Mouse (Mus musculus) v-Abl transformed pro-B cells (cell line): ENCODE data around the gene Olfr453.

Experiments used
- in situ Hi-C, 2 experiments: fragments of 400-800 bp; cut with MboI; formaldehyde crosslinking; loops; one replicate each; pipeline ENCODE4 v1.15.1; 2025; ENCODE audit not compliant: unreplicated experiment in 2 of 2

The Olfr453 gene

GRCm38 (mm10) chr6:42739071-42739470, at the start of gene Olfr453:
TSS of gene Olfr453 (plus strand) at chr6:42739371.
- in situ Hi-C loops: no loop called here

DNA sequence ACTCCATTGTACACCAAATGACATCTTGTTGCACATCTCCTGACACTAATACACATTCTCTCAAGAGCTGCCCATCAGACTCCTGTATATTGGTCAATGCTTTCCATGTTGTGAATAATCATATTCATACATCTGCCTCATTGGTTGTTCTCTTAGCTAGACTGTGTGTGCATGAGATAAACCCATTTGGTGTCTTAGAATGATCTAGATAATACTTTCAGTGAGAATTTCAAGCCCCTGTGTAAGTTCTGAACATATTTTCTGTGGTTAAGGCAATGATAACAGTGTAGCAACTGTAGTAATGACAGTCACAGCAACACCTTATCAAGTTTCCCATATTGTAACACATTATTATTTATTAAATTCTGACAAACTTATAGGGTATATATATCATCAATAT, 49.4 kb upstream of the Olfr453 start:
- in situ Hi-C loops: no loop called here

DNA sequence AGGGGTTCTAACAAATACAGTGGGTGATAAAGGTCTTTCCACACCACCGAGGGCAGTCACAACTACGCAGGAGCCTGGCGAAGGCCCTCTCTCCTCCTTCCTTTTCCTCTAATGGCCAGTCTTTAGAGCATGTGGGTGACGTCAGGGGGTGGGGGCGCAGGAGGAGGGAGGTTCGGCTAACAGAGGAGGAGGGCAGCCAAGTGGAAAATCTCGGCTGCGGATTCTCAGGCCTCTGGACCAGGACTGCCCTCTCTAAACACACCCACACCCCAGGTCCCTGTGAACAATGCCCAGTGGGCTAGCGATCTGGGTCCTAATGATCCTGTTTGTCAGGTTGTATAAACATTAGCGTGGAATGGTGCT, 47.0 kb upstream of the Olfr453 start:
- in situ Hi-C loops: no loop called here

- in situ Hi-C loops: no loop called here
Observed at GRCm38 (mm10) chr6:42692517-42693190, 46.5 kb upstream of the Olfr453 start.

DNA sequence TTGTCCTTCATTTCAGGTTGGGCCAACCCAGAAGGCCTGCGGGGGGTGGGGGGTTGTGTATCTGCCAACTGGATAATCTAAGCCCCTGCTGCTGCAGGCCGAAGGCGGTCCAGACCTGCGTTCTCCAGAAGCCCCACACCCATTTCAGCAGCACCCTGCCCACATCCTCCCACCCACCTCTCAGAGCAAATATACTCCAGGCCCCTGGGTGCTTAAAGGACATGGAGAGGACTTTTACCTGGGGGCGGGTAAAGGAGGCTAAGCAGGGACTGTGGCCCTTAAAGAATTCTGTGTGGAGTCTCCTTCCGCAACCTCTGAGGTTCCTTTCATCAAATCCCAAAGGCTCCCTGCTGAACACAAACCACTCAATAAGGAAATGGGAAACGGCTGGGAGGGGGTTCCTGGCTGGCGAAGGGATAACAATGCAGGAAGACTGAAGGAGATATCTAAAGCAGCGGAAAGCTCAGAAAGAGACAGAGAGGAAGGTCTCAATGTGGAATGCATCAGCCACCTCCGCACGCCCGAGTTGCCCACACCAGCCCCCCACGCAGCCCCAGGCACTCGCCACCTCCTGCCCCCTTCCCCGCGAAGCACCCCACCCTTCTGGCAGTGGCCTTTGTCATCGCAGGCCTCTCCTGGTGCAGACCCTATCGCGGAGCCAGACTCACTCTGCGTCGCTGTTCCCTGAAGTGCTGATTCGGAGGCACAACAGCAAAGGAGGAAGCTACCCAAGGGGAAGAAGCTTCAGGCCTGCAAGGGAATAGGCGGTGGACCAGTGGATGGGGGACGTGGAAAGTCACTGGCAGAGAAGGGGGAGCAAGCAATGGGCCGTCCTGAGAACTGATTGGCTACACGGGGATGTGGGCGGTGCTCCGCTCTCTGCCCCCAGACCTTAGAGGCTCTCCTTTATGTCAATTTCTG, 29.6 kb upstream of the Olfr453 start, which contains the start of gene Tcaf1:
Gene Tcaf1 (minus strand): TSS at position 798 of the 921 bp plus-strand sequence.
- in situ Hi-C loops: no loop called here

GRCm38 (mm10) chr6:42714668-42715067, 24.5 kb upstream of the Olfr453 start:
- in situ Hi-C loops: no loop called here

DNA sequence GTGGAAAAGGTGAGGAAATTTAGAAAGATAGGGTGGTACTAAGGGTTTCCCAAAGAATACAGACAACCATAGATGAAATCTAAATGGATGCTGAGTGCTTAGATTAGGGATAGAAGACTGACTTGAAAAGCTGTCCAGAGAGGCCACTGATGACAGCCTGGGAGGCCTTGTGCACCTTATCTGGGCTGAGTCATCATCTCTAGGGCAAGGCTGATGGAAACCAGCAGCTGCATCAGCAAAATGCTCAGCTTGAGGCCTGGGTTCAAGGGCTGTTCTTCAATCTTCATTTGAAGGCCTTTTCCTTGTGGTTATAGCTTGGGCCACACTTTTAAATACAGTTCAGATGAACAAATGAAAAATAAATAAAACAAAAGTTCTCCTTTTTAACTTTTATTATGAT, 21.2 kb upstream of the Olfr453 start:
- in situ Hi-C loops: no loop called here

DNA sequence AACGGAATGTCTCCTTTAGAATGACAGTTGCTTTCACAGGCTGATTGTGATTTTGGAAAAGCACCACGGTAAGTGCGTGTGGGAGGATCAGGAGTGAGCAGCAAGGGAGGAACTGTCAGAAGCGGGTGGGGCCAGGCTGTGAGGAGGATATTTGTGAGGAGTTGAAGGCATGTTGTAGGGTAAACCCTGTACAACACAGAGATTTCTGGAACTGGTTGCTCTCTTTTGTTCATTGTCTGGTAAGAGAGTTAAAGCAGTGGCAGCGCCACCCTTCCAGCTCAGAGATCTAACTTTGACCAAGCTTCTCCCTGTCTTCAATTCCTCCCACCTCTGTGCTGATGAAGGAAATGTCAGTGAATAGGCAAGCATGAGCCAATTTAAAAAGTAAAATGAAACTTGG, 3.1 kb downstream of the Olfr453 start:
- in situ Hi-C loops: no loop called here

GRCm38 (mm10) chr6:42747846-42748245, 8.7 kb downstream of the Olfr453 start:
- in situ Hi-C loops: no loop called here

DNA sequence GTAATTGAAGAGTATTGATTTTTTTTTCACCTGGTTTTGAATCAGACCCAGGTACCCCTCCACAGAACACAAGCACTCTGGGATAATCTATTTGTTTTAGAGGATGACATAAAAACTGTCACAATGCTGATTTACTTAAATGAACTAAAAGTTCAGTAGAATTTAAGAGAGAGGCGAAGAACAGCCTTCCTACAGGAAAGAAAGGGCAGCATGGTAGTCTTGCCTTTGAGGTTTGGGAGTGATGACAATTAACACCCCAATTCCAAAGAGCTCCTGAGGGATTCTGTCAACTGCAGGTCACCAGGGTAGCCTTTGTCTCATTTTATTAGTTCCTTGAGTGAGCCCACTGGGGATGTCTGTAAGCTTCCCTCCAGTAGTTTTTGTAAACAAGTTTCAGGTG, 16.9 kb downstream of the Olfr453 start, which contains the start of gene Olfr38:
Gene Olfr38 (plus strand): TSS at position 301 of the 400 bp plus-strand sequence.
- in situ Hi-C loops: no loop called here

- in situ Hi-C loops: no loop called here
Observed at GRCm38 (mm10) chr6:42777066-42777465, 37.9 kb downstream of the Olfr453 start.

DNA sequence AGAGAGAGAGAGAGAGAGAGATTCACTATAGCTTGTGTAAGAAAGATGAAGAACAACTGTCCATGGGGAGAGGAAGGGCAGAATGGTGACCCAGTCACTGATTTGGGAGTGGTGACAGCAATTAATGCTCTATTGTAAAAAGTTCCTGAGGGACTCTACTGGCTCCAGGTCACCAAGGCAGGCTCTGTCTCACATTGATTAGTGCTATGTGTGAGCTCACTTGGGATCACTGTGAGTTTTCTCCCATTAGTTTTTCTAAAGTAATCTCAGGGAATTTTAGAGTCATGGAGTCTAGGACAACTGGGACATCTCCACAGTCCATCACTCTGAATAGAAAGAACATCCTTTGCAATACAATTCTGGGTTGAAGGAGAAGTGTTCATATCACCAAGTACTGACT, 45.6 kb downstream of the Olfr453 start, which contains the start of gene Olfr452:
Gene Olfr452 (plus strand): TSS at position 301 of the 400 bp plus-strand sequence.
- in situ Hi-C loops: no loop called here

DNA sequence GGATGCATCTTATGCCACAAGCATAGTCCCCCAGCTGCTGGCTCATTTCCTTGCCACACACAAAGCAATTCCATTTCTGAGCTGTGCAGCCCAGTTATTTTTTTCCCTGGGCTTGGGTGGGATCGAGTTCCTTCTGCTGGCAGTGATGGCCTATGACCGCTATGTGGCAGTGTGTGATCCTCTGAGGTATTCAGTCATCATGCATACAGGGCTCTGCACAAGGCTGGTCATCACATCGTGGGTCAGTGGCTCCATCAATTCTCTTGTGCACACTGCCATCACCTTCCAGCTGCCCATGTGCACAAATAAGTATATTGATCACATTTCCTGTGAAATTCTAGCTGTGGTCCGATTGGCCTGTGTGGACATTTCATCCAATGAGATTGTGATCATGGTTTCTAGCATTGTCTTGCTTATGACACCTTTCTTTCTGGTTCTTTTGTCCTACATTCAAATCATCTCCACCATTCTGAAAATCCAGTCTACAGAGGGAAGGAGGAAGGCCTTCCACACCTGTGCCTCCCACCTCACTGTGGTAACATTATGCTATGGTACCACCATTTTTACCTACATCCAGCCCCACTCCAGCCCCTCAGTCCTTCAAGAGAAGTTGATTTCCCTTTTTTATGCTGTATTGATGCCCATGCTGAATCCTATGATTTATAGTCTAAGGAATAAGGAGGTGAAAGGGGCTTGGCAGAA, 51.2 kb downstream of the Olfr453 start:
- in situ Hi-C loops: no loop called here

GRCm38 (mm10) chr6:42790949-42791556, 51.9 kb downstream of the Olfr453 start:
- in situ Hi-C loops: no loop called here

- in situ Hi-C loops: no loop called here
Observed at GRCm38 (mm10) chr6:42794982-42795381, 55.8 kb downstream of the Olfr453 start.
